Mouse (Mus musculus) large intestine, adult 2 months (tissue): Measurements from ENCODE around the gene Leap2. TPM values are rescaled to one million over a fixed set of nuclear protein-coding genes. Genes with fewer than 3 reads are reported as not detected.

Source experiments
- DNase-seq: peaks from one replicate; pipeline ENCODE4 v3.0.0-alpha.2; 2012; ENCODE audit warnings: low read depth, low spot score
- WGBS: fragments of 180-500 bp; shearing (Covaris S2); methylation state at CpG from one replicate; pipeline ENCODE4 v1.1.7; 2018; 5-methylcytosine and 5-hydroxymethylcytosine counted together
- polyA plus RNA-seq: library from polyadenylated mRNA; depleted of rRNA; stranded (reverse); fragments of >200 nt; gene quantifications from 2 replicates; pipeline ENCODE4 v1.2.3, GENCODE M21; 2012; rRNA removed

Leap2 gene
- 5.3 and 43.3 TPM in 2 replicates for polyA plus RNA-seq

DNA sequence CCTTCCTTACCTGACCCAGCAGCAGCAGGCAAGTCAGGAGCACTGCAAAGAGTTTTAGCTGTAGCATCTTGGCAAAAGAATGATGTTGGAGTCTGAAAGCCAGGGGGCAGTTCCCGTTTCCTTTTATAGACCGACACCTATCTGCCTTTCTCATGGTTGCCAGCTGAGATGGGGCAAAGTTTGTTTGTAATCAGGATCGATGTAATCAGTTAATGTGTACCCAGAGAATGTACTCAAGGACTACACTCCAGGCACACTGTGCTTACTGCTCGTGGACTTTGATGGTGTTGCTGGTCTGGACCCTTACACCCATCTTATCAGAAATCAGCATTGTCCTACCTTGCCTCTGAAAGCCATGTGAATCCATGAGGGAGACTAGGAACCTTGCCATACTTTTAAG, at the start of gene Leap2:
TSS of gene Leap2 (minus strand) at position 135 of the 400 bp plus-strand sequence.
- no peak for DNase-seq
- 35% methylated on average over 4 of the region's 4 CpGs for WGBS

DNA sequence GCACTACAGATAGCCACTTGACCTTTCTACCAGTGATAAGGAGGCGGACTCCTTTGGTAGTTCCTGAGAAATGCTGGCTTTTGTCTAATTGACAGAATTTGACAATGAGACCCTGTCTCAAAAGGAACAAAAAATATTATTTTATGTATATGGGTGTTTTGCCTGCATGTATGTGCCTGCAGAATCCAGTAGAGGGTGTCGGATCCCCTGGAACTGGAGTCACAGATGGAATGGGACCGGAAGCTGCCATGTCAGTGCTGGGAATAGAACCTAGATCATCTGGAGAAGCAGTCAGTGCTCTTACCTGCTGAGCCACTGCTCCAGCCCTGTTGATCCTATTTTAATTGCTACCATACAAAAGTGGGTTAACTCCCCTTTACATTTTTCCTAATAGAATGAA, 49.7 kb upstream of the Leap2 start:
- DNase-seq: no peak
- 70% methylated on average over 3 of the region's 3 CpGs for WGBS

DNA sequence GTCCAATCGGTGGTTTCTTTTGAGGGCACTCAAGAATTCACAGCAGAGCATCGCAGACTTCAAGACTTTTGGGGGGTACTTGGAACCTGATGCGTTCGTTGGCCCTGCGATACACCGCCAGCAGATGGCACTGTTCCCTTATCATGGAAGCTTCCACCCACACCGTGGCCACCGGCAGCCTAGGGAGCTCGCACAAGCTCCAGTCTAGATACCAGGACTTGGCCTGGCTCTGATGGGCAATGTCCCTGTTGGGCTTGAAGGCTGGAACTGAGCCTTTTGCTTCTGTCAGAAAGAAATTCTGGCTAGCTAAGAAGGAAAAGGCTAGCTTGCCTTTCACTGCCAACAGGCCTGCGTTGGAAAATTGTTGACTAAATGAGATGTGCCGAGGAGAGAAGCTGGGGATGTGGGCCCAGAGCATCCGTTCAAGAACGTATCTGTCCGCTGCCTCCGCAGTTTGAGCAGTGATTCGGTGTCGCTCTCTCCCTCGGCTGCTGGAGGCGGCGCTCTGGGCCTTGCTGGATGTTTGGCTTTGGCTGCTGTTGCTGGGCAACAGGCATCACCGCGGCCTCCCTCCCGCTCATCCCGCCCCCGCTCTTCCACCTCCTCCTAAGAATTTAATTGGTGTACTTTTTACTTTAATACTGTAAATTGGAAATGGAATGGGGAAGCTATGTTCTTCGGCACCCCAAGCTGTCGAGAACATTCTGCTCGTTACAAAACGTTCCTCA, 47.2 kb upstream of the Leap2 start, which contains the start of gene Gm9837:
TSS of gene Gm9837 (minus strand) at position 512 of the 728 bp plus-strand sequence.
- DNase-seq: no peak

DNA sequence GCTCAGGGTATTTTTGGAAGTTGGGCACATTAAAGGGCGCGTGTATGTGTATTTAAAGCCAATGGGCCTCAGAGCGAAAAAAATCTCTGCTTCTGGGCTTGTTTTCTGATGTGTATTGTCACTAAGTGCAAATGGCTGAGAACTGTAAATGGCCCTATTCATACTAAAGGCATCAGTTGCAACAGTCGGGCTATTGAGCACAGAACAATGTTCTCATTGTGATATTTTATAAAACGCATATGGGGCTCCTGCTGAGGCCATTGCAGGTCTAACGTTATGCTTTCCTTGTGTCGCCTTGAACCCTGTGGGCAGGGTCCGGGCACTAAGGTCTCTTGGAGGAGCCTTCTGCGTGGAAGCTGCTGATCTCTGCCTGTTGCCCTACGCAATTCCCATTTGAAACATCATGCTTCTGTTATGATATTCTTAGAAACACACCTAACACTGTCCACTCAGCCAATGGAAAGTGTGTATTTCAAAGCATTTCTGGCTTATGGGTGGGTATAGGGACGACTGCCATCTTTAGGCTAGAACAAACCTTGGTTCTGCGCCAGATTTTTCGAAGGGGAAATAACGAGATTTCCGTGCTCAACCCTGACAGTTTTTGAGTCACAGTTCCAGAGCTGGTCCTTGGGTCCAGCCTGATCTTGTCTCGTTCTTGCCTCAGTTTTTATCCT, 46.5 kb upstream of the Leap2 start:
- WGBS: 24% methylated on average over 16 of the region's 16 CpGs
- no peak for DNase-seq

More for the DNA sequence above, 47.2 kb upstream of the Leap2 start, which contains the start of gene Gm9837:
- 6% methylated on average over 29 of the region's 29 CpGs for WGBS

DNA sequence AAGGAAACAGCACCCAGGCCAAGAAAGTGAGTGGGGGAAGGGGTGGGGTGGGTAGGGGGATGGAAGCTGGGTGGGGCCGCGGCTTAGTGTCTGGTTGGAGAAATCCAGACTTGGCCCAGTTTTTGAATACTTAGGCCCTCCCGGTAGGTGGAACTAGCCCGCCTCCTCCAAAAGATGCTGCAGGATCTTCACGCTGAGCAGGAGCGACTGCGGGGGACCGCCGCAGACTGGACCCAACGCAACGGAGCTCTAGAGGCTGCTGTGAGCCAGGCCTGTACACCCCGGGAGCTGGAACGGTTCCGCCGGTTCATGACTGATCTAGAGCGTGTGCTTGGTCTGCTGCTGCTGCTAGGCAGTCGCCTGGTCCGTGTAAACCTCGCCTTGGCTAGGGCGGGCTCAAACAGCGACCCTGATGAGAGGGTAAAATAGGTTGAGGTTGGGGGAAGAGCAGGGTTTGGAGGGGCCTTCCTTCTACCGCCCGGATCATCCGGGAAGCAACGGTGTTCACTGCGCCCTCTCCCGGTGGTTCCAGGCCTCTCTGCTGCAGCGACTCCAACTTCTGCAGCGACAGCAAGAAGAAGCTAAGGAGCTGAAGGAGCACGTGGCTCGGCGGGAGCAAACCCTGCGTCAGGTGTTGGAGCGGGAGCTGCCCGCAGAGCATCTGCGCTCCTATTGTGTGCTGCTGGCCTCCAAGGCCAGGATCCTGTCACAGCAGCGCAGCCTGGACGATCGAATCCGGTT, 43.4 kb upstream of the Leap2 start:
- DNase-seq: no peak
- WGBS: 21% methylated on average over 40 of the region's 40 CpGs

DNA sequence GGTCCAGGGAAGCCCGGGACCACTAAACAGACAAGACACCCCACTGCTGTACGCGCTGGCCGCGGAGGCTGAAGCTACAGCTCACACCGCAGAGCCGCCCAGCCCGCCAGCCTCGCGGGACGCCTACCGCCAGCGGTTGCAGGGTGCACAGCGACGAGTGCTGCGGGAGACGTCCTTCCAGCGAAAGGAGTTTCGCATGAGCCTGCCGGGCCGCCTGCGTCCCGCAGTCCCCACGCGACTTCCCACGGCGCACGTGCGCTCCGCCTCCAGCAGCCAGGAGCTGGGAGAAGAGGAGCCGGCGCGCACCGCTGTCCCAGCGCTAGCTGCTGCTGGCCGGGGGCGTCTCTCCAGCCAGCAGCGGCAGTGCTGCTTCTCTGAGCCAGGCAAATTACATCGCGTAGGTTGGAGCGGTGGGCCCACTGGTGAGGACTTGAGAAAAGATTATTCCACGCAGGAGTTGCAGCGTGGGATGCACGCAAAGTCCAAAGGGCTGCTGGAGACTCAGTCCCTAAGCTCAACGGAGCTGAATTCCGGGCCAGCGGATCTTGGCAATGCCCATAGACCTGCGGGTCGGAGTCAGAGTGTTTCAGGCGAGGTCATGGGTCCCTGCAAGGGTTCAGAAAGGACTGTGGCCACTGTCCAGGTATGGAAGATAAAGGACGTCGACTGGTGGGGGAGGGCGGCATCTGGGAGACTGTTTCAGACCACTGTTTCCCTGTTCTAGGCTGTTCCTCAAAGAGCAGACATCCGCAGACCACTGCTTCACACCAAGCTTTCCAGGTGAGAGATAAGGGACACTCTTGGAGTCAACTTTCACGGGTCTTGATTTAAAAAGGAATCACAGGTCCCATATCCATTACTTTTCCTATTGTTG, 40.8 kb upstream of the Leap2 start:
- DNase-seq: no peak

DNA sequence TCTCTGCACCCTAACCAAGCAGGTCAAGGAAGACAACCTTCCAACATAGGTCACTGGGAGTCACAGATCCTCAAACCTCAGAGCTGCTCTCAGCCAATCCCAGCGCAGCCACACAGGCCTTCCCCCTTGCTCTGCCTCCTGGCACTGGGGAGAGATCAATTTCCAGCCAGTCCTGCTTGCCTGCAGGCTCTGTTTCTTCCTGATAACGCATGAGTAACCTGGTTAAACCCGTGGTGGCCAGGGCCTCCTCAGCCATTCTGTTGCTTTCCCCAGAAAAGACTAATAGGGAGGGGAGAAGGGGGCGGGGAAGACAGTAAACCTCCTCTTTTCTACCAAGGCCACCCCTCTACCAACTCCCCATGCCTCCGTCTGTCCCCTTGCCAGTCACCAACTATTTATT, 38.8 kb upstream of the Leap2 start:
- no peak for DNase-seq
- 42% methylated on average over 5 of the region's 5 CpGs for WGBS

More for the DNA sequence above, 40.8 kb upstream of the Leap2 start:
- 22% methylated on average over 55 of the region's 55 CpGs for WGBS

DNA sequence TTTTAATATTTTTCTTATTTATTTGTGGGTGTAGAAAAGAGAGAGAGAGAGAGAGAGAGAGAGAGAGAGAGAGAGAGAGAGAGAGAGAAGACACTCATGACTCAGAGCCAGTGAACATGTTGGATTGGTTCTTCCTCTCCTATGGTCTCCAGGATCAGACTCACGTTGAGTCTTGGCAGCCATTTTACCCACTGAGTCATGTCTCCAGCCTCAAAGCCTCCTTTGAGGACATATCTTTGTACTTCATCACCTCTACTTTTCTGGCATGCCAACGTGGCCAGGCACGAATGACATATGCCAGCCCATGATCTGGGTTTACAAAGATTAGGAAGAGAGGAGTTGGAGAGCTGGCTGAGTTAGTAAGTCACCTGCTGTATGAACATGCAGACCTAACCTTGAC, 37.2 kb upstream of the Leap2 start:
- DNase-seq: no peak
- 78% methylated on average over 3 of the region's 3 CpGs for WGBS

DNA sequence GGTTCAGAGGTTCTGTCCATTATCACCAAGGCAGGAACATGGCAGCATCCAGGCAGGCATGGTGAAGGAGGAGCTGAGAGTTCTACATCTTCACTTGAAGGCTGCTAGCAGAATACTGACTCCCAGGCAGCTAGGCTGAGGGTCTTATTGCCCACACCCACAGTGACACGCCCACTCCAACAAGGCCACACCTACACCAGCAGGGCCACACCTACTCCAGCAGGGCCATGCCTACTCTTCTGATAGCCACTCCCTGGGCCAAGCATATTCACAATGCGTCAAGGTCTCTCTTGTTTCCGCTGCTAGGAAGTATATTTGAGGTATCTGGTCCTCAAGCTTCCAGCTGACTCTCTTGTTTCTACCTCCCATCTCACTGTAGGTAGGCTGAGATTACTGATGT, 36.0 kb upstream of the Leap2 start:
- 70% methylated on average over 3 of the region's 3 CpGs for WGBS
- no peak for DNase-seq

DNA sequence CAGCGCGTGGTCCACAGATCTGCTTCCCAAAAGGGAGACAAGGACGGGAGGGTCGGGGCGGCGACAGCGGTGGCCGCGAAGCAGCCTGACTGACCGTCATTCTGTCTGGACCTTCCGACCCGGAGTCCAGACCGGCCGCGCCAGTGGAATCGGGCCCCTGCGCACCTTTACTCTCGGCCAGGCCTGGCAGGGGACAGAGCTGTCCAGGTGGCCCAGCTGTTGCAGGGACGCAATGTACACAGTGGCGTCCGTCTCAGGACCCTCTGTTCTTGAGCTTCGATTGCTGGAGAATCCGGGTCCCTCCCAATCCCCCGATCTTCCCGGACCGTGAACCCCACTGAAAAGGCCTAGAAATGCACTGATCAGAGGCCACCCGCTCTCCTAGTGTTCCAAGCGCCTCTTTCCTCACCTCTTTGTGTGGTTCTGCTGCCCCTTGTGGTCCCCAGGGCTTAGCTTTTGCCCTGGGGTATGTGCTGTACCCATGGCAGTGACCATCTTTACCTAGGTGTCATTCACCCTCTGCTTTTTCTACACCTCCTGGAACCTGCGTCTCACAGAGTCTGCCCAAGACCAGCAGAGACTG, 34.5 kb upstream of the Leap2 start:
- 22% methylated on average over 29 of the region's 29 CpGs for WGBS
- DNase-seq: no peak

DNA sequence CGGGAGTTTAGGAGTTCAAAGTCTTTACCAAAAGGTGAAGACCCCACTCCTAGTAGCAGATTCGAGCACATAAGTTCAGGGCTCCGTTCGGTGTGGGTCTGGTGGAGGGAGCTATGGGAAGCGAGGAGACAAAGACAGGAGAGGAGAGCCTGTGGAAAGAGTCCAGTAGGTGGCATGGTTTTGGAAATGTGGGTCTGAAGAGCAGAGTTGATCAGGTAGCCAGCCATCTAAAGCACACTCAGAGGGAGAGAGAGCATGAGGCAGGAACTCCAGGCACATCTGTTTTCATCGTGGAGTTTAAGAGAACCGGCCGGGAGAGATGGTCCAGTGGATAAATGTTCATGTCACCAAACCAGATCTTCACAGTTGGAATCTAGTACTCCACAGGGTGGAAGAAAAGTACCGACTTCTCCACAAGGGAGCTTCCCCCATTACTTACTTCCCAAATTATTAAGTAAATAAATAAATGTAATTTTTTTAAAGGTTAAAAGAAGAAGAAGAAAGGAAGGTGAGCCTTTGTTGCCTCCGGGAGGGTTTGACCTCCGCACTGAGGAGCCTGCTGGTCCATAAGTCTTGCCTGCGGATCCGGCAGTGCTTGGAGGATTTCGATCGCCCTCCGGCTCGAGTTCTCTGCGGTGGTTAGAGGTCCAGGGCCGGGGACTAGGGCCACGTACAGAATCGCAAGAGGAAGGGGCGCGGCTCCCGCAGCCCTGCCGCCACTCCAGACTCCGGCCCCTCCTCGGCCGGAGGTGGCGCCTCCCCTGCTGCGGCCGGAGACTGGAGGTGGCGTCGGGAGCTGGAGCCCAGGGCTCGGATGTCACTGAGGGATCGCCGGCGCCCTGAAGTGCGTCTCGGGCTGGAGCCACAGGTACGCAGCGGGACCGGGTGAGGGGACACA, 33.8 kb upstream of the Leap2 start, which contains the start of the genes Gm10447 and Shroom1:
TSS of gene Gm10447 (minus strand) at position 637 of the 898 bp plus-strand sequence.
TSS of gene Shroom1 (plus strand) at position 732 of the 898 bp plus-strand sequence.
- peak; percentile 32 for DNase-seq
- WGBS: 2% methylated on average over 42 of the region's 42 CpGs

DNA sequence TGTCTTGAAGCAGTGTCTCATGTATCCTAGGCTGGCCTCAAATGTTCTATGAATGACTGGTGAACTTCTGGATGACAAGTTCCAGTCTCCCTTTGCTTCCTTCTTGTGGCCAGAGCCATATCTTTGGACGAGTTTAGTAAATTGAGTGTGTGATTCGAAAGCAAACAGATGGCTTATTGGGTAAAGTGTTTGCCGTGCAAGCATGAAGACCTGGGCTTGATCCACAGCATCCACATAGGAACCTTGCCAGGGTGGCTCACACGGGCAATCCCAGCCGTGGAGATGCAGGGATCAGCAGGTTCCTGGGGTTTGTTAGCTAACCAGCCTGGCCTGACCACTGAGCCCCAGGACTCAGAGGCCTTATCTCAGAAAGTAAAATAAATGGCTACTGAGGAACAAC, 30.1 kb upstream of the Leap2 start:
- WGBS: 73% methylated on average over 5 of the region's 5 CpGs
- DNase-seq: no peak

DNA sequence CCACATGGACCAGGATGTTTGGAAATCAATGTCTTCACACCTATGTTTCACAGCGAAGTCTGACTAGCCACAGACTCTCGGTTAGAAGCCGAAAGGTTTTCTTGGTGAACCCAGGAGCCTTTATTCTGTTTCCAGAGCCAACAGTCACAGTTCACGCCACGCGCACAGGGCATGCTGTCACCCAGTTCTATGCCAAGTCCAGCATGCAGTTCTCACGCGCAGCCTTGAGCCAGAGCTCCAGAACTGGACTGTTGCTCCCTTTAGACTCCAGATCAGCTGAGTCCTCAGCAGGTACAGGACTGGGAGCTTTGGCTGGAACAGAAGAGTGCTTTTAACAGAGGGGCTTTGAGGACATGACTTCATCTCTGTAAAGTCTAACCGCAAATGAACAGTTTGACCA, 29.4 kb upstream of the Leap2 start:
- DNase-seq: no peak
- WGBS: 97% methylated on average over 9 of the region's 9 CpGs

DNA sequence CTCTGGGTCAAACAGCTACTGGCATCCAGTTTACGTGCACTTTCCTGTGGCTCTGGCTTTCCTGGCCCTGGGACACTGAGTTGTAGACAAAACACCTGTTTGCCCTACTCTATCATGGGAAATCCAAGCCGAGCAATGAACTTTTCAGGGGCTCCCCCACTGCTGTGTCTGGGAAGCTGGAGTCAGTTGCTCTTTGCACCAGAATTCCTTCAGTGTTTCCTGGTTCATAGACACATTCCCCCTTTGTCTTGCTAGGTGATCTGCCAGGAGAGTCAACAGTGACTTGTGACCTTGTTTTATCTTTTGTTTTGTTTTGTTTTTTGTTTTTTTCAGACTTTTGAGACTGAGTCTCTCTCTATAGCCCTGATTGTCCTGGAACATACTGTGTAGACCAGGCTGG, 28.4 kb upstream of the Leap2 start:
- no peak for DNase-seq
- WGBS: 26% methylated on average over 2 of the region's 2 CpGs

DNA sequence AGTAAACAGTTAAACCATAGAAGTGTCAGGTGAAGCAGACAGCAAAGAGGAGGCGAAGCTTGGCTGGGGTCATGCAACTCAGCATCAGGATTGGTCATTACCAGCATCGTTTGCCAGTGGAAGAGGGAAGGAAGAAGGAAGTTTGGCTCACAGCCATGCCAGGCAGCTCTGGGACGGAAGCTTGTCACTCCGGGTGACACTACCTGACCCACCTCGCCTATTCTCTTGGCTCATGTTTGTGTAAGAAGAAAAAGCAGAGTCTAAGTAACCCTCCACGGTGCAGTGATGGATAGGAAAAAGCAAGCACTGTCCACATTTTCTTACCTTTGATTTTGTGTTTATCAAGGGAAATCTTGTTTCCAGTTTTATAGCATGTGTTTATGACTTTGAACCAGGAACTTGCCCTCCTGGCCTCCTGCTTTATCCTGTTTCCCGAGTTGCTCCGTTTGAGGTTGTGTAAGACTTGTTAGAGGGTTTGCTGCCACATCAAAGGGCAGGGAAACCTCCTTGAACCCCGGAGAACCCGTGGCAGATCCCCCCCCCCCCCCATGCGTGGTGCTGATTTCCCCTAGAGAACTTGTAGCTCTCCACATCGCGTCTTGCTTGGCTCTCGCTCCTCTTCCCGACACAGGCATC, 27.2 kb upstream of the Leap2 start:
- DNase-seq: peak; percentile 67
- WGBS: 11% methylated on average over 15 of the region's 15 CpGs

DNA sequence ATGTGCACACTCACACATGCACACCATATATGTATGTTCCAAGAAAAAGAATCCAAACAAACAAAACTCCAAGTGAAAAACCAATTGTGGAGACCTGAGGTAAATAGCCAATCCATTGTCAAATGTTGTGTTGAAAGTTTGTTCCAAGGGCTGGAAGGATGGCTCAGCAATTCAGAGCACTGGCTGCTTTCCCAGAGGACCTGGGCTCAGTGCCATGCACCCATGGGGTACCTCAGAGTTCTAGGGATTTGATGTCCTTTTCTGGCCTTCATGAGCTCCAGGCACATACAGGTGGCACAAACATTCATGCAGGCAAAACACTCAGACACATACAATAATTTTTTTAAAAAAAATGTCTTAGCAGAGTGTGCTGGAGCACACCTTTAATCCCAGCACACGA, 25.6 kb upstream of the Leap2 start:
- DNase-seq: no peak
- WGBS: 59% methylated on average over 1 of the region's 1 CpGs

DNA sequence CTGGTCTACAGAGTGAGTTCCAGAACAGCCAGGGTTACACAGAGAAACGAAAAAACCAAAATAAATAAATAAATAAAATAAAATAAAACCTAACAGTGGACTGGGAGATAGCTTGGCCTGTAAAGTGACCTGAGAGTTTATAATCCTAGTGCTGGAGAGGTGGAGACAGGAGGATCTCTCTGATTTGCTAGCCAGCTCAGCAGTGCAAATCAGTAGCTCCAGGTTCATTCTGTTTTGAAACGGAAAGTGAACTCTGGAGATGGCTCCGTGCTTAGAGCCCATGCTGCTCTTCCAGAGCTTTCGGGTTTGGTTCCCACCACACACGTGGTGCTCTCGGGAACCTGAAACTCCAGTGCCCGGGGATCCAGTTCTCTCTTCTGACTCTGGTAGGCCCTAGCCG, 25.0 kb upstream of the Leap2 start:
- 86% methylated on average over 8 of the region's 8 CpGs for WGBS
- DNase-seq: no peak

DNA sequence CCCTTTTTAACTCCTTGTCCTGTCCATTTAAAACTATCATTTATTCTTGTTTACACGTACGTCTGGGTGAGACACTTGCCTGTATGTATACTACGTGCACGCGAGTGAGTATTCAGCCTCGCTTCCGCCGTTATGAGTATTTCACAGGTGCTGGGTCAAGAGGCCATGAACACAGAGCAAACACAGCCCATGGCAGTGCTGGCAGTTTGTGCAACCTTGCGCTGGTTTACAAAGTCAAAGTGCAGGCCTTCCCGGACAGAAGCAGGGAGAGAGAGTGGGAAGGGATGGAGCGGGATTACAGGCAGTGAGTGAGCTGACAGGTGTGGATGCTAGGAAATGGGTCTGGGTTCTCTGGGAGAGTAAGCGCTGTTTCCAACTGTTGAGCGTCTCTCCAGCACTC, 23.2 kb upstream of the Leap2 start:
- 81% methylated on average over 13 of the region's 13 CpGs for WGBS
- DNase-seq: no peak
